ENCODE assay signal across 32 mouse cellular contexts in genomic region chr5:71999466-71999865, GRCm38 (mm10).
A peak's percentile ranks its signal among the peaks of the same experiment; 100 is the strongest.
DNase-seq lines count a peak whose midpoint lies in the region; ATAC-seq lines count a peak whose summit lies in the region.
"Had no signal": no experiment of that assay in that cellular context is flagged by ENCODE, and none has a peak within 500 bp of the region (broad histone marks: within the 10 kb centered on the region; RNA-seq: fewer than 3 reads in every experiment).

No protein-coding gene starts in this region.

- ATAC-seq in embryonic facial prominence, embryonic 14.5 days (ENCODE audit: low read depth) = no peak
- no peak for ATAC-seq in hindbrain, embryonic 14.5 days (ENCODE audit: low FRiP score)
- no peak for ATAC-seq in hindbrain, embryonic 12.5 days (ENCODE audit: low FRiP score)
- ATAC-seq in kidney, embryonic 16.5 days (ENCODE audit: low FRiP score, low TSS enrichment) = peak; percentile 23; the same call in 1 of the 2 replicates
- ATAC-seq in midbrain, embryonic 11.5 days (ENCODE audit: low FRiP score) = peak; percentile 44; the same call in 1 of the 2 replicates
- no peak for ATAC-seq in midbrain, embryonic 13.5 days
- ATAC-seq: activated CD4-positive, CD25-positive, alpha-beta regulatory T cell, adult 4 months; forebrain, embryonic 14.5 days; intestine, embryonic 16.5 days had no signal

- 81% methylated on average over 4 of the region's 4 CpGs for WGBS in embryonic facial prominence, embryonic 14.5 days
- WGBS in embryonic facial prominence, embryonic 10.5 days = 84% methylated on average over 4 of the region's 4 CpGs
- WGBS in hindbrain, embryonic 14.5 days = 67% methylated on average over 4 of the region's 4 CpGs
- 77% methylated on average over 4 of the region's 4 CpGs for WGBS in hindbrain, embryonic 12.5 days
- 77% methylated on average over 4 of the region's 4 CpGs for WGBS in kidney, embryonic 16.5 days
- 73% methylated on average over 4 of the region's 4 CpGs for WGBS in midbrain, embryonic 11.5 days
- 63% methylated on average over 4 of the region's 4 CpGs for WGBS in midbrain, embryonic 13.5 days

- no peak overlapping the region for H3K27ac ChIP-seq in embryonic facial prominence, embryonic 14.5 days (replicated peaks; ENCODE audit: low read depth, low read length)
- no peak overlapping the region for H3K27ac ChIP-seq in embryonic facial prominence, embryonic 10.5 days (replicated peaks)
- H3K27ac ChIP-seq in hindbrain, embryonic 14.5 days = 0 out of 2 replicates have a peak overlapping the region, but pooled peaks have one; percentile 11
- no peak overlapping the region for H3K27ac ChIP-seq in hindbrain, embryonic 12.5 days
- H3K27ac ChIP-seq in kidney, embryonic 16.5 days (ENCODE audit: low read length) = no peak overlapping the region
- H3K27ac ChIP-seq in midbrain, embryonic 11.5 days (ENCODE audit: low read depth, low read length) = no peak overlapping the region
- H3K27ac ChIP-seq in midbrain, embryonic 13.5 days = no peak overlapping the region
- H3K27ac ChIP-seq: embryonic facial prominence, embryonic 15.5 days; gastrocnemius, adult 2 months; liver, embryonic 13.5 days; macrophage; neural tube, embryonic 12.5 days had no signal

- H3K4me2 ChIP-seq in embryonic facial prominence, embryonic 14.5 days (ENCODE audit: low read depth, low read length) = no peak overlapping the region
- H3K4me2 ChIP-seq in hindbrain, embryonic 14.5 days (replicated peaks) = no peak overlapping the region
- H3K4me2 ChIP-seq in hindbrain, embryonic 12.5 days (replicated peaks) = no peak overlapping the region
- H3K4me2 ChIP-seq in kidney, embryonic 16.5 days (replicated peaks; ENCODE audit: low read depth, low read length) = no peak overlapping the region
- no peak overlapping the region for H3K4me2 ChIP-seq in midbrain, embryonic 11.5 days
- no peak overlapping the region for H3K4me2 ChIP-seq in midbrain, embryonic 13.5 days (replicated peaks)
- H3K4me2 ChIP-seq: embryonic facial prominence, embryonic 15.5 days; heart, embryonic 11.5 days; liver, embryonic 13.5 days; neural tube, embryonic 12.5 days had no signal

- H3K4me3 ChIP-seq in embryonic facial prominence, embryonic 14.5 days (ENCODE audit: low read depth, low read length) = no peak overlapping the region
- H3K4me3 ChIP-seq in embryonic facial prominence, embryonic 10.5 days = no peak overlapping the region
- H3K4me3 ChIP-seq in hindbrain, embryonic 14.5 days (replicated peaks; ENCODE audit: low read length) = no peak overlapping the region
- no peak overlapping the region for H3K4me3 ChIP-seq in hindbrain, embryonic 12.5 days
- H3K4me3 ChIP-seq in kidney, embryonic 16.5 days (ENCODE audit: low read length) = no peak overlapping the region
- H3K4me3 ChIP-seq in midbrain, embryonic 11.5 days (ENCODE audit: low read depth, low read length) = no peak overlapping the region
- H3K4me3 ChIP-seq in midbrain, embryonic 13.5 days (replicated peaks) = no peak overlapping the region
- H3K4me3 ChIP-seq: embryonic facial prominence, embryonic 15.5 days; gastrocnemius, adult 2 months; liver, embryonic 13.5 days; myocyte; neural tube, embryonic 12.5 days had no signal

- DNase-seq in embryonic facial prominence, embryonic 14.5 days (ENCODE audit: low spot score) = peak; percentile 4
- no peak for DNase-seq in embryonic facial prominence, embryonic 10.5 days (ENCODE audit: low spot score)
- DNase-seq in hindbrain, embryonic 14.5 days (ENCODE audit: low spot score) = no peak
- no peak for DNase-seq in kidney, postnatal 25 days
- no peak for DNase-seq in midbrain, embryonic 11.5 days (ENCODE audit: low spot score, missing footprints)
- DNase-seq: adrenal gland, adult 2 months; adrenal gland, postnatal 36 days; cerebellum, adult 18-20 months; cerebellum, postnatal 10 days; gastrocnemius, adult 2 months; gastrocnemius, postnatal 36 days; heart, adult 18-20 months; heart, postnatal 36 days; left cerebral cortex, postnatal 4 days; liver, embryonic 13.5 days; lung, adult 2 months; lung, postnatal 10 days; right cerebral cortex, adult 18-20 months; spleen, adult 18-20 months; thymus, postnatal 14 days had no signal

- H3K27me3 ChIP-seq in embryonic facial prominence, embryonic 14.5 days (replicated peaks; ENCODE audit: control insufficient read depth, insufficient read depth, low read length) = no peaks in the 10 kb centered on the region
- no peaks in the 10 kb centered on the region for H3K27me3 ChIP-seq in embryonic facial prominence, embryonic 10.5 days (replicated peaks; ENCODE audit: low read depth, poor library complexity, severe bottlenecking)
- H3K27me3 ChIP-seq in hindbrain, embryonic 14.5 days (ENCODE audit: control insufficient read depth, insufficient read depth, low read length) = no peaks in the 10 kb centered on the region
- H3K27me3 ChIP-seq in hindbrain, embryonic 12.5 days = no peaks in the 10 kb centered on the region
- H3K27me3 ChIP-seq in kidney, embryonic 16.5 days (ENCODE audit: insufficient read depth, low read length) = no peaks in the 10 kb centered on the region
- H3K27me3 ChIP-seq in midbrain, embryonic 11.5 days (ENCODE audit: control insufficient read depth, insufficient read depth, low read length) = no peaks in the 10 kb centered on the region
- H3K27me3 ChIP-seq in midbrain, embryonic 13.5 days = no peaks in the 10 kb centered on the region
- H3K27me3 ChIP-seq: CH12.LX; embryonic facial prominence, embryonic 15.5 days; liver, embryonic 13.5 days; neural tube, embryonic 12.5 days had no signal

- H3K9ac ChIP-seq in embryonic facial prominence, embryonic 14.5 days (ENCODE audit: low read depth, low read length) = no peak overlapping the region
- H3K9ac ChIP-seq in hindbrain, embryonic 14.5 days = no peak overlapping the region
- H3K9ac ChIP-seq in hindbrain, embryonic 12.5 days = no peak overlapping the region
- no peak overlapping the region for H3K9ac ChIP-seq in kidney, embryonic 16.5 days (replicated peaks; ENCODE audit: low read length)
- H3K9ac ChIP-seq in midbrain, embryonic 11.5 days (ENCODE audit: low read length) = no peak overlapping the region
- H3K9ac ChIP-seq in midbrain, embryonic 13.5 days (replicated peaks) = no peak overlapping the region
- H3K9ac ChIP-seq: embryonic facial prominence, embryonic 15.5 days; liver, embryonic 13.5 days; neural tube, embryonic 12.5 days had no signal

- H3K4me1 ChIP-seq in embryonic facial prominence, embryonic 14.5 days (ENCODE audit: control insufficient read depth, insufficient read depth, low read length) = no peaks in the 10 kb centered on the region
- H3K4me1 ChIP-seq in embryonic facial prominence, embryonic 10.5 days = no peaks in the 10 kb centered on the region
- H3K4me1 ChIP-seq in hindbrain, embryonic 14.5 days (replicated peaks; ENCODE audit: control insufficient read depth, insufficient read depth, low read length) = no peaks in the 10 kb centered on the region
- no peaks in the 10 kb centered on the region for H3K4me1 ChIP-seq in hindbrain, embryonic 12.5 days
- H3K4me1 ChIP-seq in kidney, embryonic 16.5 days (ENCODE audit: insufficient read depth, low read length) = no peaks in the 10 kb centered on the region
- H3K4me1 ChIP-seq in midbrain, embryonic 11.5 days (ENCODE audit: control insufficient read depth, insufficient read depth, low read length) = no peaks in the 10 kb centered on the region
- H3K4me1 ChIP-seq in midbrain, embryonic 13.5 days (replicated peaks) = no peaks in the 10 kb centered on the region
- H3K4me1 ChIP-seq: embryonic facial prominence, embryonic 15.5 days; liver, embryonic 13.5 days; neural tube, embryonic 12.5 days had no signal

- H3K36me3 ChIP-seq in embryonic facial prominence, embryonic 14.5 days (ENCODE audit: control insufficient read depth, insufficient read depth, low read length) = no peaks in the 10 kb centered on the region
- no peaks in the 10 kb centered on the region for H3K36me3 ChIP-seq in embryonic facial prominence, embryonic 10.5 days (replicated peaks)
- H3K36me3 ChIP-seq in hindbrain, embryonic 14.5 days (replicated peaks; ENCODE audit: control insufficient read depth, insufficient read depth) = no peaks in the 10 kb centered on the region
- no peaks in the 10 kb centered on the region for H3K36me3 ChIP-seq in hindbrain, embryonic 12.5 days
- no peaks in the 10 kb centered on the region for H3K36me3 ChIP-seq in kidney, embryonic 16.5 days (ENCODE audit: insufficient read depth, low read length)
- H3K36me3 ChIP-seq in midbrain, embryonic 11.5 days (ENCODE audit: control insufficient read depth, insufficient read depth, low read length) = no peaks in the 10 kb centered on the region
- no peaks in the 10 kb centered on the region for H3K36me3 ChIP-seq in midbrain, embryonic 13.5 days
- H3K36me3 ChIP-seq: embryonic facial prominence, embryonic 15.5 days; liver, embryonic 13.5 days; neural tube, embryonic 12.5 days had no signal

- H3K9me3 ChIP-seq in embryonic facial prominence, embryonic 14.5 days (ENCODE audit: control insufficient read depth, low read length) = no peaks in the 10 kb centered on the region
- H3K9me3 ChIP-seq in embryonic facial prominence, embryonic 10.5 days = no peaks in the 10 kb centered on the region
- H3K9me3 ChIP-seq in hindbrain, embryonic 14.5 days (ENCODE audit: control insufficient read depth, low read length) = no peaks in the 10 kb centered on the region
- no peaks in the 10 kb centered on the region for H3K9me3 ChIP-seq in hindbrain, embryonic 12.5 days (replicated peaks)
- no peaks in the 10 kb centered on the region for H3K9me3 ChIP-seq in kidney, embryonic 16.5 days (ENCODE audit: low read length)
- H3K9me3 ChIP-seq in midbrain, embryonic 11.5 days (ENCODE audit: control insufficient read depth, low read length) = no peaks in the 10 kb centered on the region
- H3K9me3 ChIP-seq in midbrain, embryonic 13.5 days = no peaks in the 10 kb centered on the region
- H3K9me3 ChIP-seq: embryonic facial prominence, embryonic 15.5 days; liver, embryonic 13.5 days; neural tube, embryonic 12.5 days had no signal

Comparison
In these comparisons a context has a peak if more than half of its experiments do, and no peak if none do; other contexts are left out.
1. ATAC-seq: peak in kidney, embryonic 16.5 days (single experiment) and midbrain, embryonic 11.5 days (single experiment); none in embryonic facial prominence, embryonic 14.5 days (single experiment), hindbrain, embryonic 14.5 days (single experiment), hindbrain, embryonic 12.5 days (single experiment) and midbrain, embryonic 13.5 days (single experiment).